Mouse (Mus musculus): ENCODE results near the gene Abcd4. TPM values are rescaled to one million over a fixed set of nuclear protein-coding genes. Genes with fewer than 3 reads are reported as not detected.

Abcd4 gene
- polyA plus RNA-seq (2015; fragmentation: Nextera tagmentation; extraction: Ambion mirVana) = 3.7 and 3.9 TPM in 2 replicates

GRCm38 (mm10) chr12:84616977-84617630 lies at the start of gene Abcd4:
TSS of gene Abcd4 (minus strand) at chr12:84617413.
- Histone ChIP-seq H3K9ac (peak within 1 kb of the TSS; percentile 66), H3K4me1 (replicated peaks) (peaks cover 11% of the 10 kb centered on the region), H3K36me3 (replicated peaks) (no peaks in the 10 kb centered on the region), H3K27ac (replicated peaks) (no peak within 1 kb of the TSS), H3K4me2 (peak within 1 kb of the TSS; percentile 88), H3K27me3 (no peaks in the 10 kb centered on the region; the same call in 1 of the 2 replicates), H3K4me3 (replicated peaks) (peak within 1 kb of the TSS; percentile 66), H3K9me3 (replicated peaks) (no peaks in the 10 kb centered on the region)
- under 1% methylated on average over 34 of the region's 34 CpGs for WGBS (ENCODE audit: insufficient replicate concordance)
- peak; percentile 98 for ATAC-seq (ENCODE audit: insufficient read depth)

DNA sequence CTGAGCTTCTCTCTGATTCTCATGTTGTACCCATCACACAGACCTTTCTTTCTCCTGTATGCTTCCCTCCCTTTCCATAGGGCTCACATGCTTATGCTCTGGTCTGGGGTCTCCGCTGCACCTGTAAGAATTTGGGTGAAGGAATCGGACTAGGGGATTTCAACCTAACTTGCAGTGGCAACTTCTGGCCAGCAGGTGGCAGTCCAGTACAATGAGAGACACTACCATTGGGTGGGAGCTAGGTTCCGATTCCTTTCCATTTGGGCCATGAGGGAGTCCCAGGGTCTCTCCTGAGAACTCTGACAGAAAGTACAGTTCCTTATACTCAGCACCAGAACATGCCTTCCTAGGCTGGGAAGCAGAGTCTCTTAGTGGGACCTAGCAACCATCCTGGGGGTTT lies 36.7 kb upstream of the Abcd4 start:
- no peak overlapping the region for H3K27ac ChIP-seq (replicated peaks)
- H3K9ac ChIP-seq = no peak overlapping the region
- H3K9me3 ChIP-seq (replicated peaks) = no peaks in the 10 kb centered on the region
- H3K4me3 ChIP-seq (replicated peaks) = no peak overlapping the region
- no peaks in the 10 kb centered on the region for H3K36me3 ChIP-seq (replicated peaks)
- H3K27me3 ChIP-seq = peaks cover 18% of the 10 kb centered on the region; the same call in 1 of the 2 replicates
- 12% methylated on average over 3 of the region's 3 CpGs for WGBS (ENCODE audit: insufficient replicate concordance)
- no peak for ATAC-seq (ENCODE audit: insufficient read depth)
- no peak overlapping the region for H3K4me2 ChIP-seq
- no peaks in the 10 kb centered on the region for H3K4me1 ChIP-seq (replicated peaks)

GRCm38 (mm10) chr12:84650234-84650633 lies 33.0 kb upstream of the Abcd4 start:
- Histone ChIP-seq H3K9ac (no peak overlapping the region), H3K4me2 (no peak overlapping the region), H3K36me3 (replicated peaks) (no peaks in the 10 kb centered on the region), H3K27me3 (peaks cover 18% of the 10 kb centered on the region; the same call in 1 of the 2 replicates), H3K27ac (replicated peaks) (no peak overlapping the region), H3K4me3 (replicated peaks) (no peak overlapping the region), H3K9me3 (replicated peaks) (no peaks in the 10 kb centered on the region), H3K4me1 (replicated peaks) (no peaks in the 10 kb centered on the region)
- no peak for ATAC-seq (ENCODE audit: insufficient read depth)
- 73% methylated on average over 13 of the region's 13 CpGs for WGBS (ENCODE audit: insufficient replicate concordance)

GRCm38 (mm10) chr12:84640654-84641053 lies 23.4 kb upstream of the Abcd4 start, which contains the start of gene Vrtn:
TSS of gene Vrtn (plus strand) at chr12:84641019.
- ATAC-seq (ENCODE audit: insufficient read depth) = no peak
- no peak within 1 kb of the TSS for H3K27ac ChIP-seq (replicated peaks)
- WGBS (ENCODE audit: insufficient replicate concordance) = 4% methylated on average over 9 of the region's 9 CpGs
- H3K27me3 ChIP-seq = peaks cover 55% of the 10 kb centered on the region
- H3K9me3 ChIP-seq (replicated peaks) = no peaks in the 10 kb centered on the region
- H3K4me3 ChIP-seq (replicated peaks) = no peak within 1 kb of the TSS
- H3K36me3 ChIP-seq (replicated peaks) = no peaks in the 10 kb centered on the region
- H3K4me2 ChIP-seq = no peak within 1 kb of the TSS
- H3K4me1 ChIP-seq (replicated peaks) = no peaks in the 10 kb centered on the region
- no peak within 1 kb of the TSS for H3K9ac ChIP-seq

GRCm38 (mm10) chr12:84640253-84640652 lies 23.0 kb upstream of the Abcd4 start:
- ATAC-seq (ENCODE audit: insufficient read depth) = no peak
- Histone ChIP-seq H3K36me3 (replicated peaks) (no peaks in the 10 kb centered on the region), H3K27me3 (peaks cover 55% of the 10 kb centered on the region), H3K9me3 (replicated peaks) (no peaks in the 10 kb centered on the region), H3K4me1 (replicated peaks) (no peaks in the 10 kb centered on the region), H3K27ac (replicated peaks) (no peak overlapping the region), H3K4me3 (replicated peaks) (no peak overlapping the region), H3K9ac (no peak overlapping the region), H3K4me2 (no peak overlapping the region)
- WGBS (ENCODE audit: insufficient replicate concordance) = 9% methylated on average over 6 of the region's 6 CpGs

- no peak overlapping the region for H3K27ac ChIP-seq (replicated peaks)
- no peaks in the 10 kb centered on the region for H3K36me3 ChIP-seq (replicated peaks)
- peaks cover 11% of the 10 kb centered on the region; the same call in 1 of the 2 replicates for H3K27me3 ChIP-seq
- H3K4me2 ChIP-seq = no peak overlapping the region
- no peaks in the 10 kb centered on the region for H3K9me3 ChIP-seq (replicated peaks)
- ATAC-seq (ENCODE audit: insufficient read depth) = no peak
- no peak overlapping the region for H3K4me3 ChIP-seq (replicated peaks)
- WGBS (ENCODE audit: insufficient replicate concordance) = 31% methylated on average over 3 of the region's 3 CpGs
- H3K9ac ChIP-seq = no peak overlapping the region
- no peaks in the 10 kb centered on the region for H3K4me1 ChIP-seq (replicated peaks)
Measured at GRCm38 (mm10) chr12:84631867-84632266, 14.7 kb upstream of the Abcd4 start.

DNA sequence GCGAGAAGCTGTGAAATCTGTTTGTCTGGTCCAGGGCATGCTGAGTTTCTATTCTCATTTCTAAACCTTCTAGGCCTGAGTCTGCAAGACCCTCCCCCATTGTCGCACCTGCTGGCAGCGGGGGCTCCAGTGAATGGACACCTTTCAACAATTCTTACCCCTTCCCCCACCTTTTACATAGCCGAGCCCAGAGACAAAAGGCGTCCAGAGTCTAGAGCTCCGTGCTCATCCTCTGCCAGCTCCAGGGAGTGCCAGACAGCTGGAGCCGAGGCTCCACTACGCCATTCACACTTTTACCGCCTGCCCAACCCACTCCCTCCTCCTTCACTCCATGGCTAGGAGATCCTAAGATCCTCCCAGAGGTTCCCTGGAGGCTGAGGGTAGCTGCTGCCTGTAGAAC lies 7.9 kb upstream of the Abcd4 start:
- Histone ChIP-seq H3K27ac (replicated peaks) (no peak overlapping the region), H3K9ac (no peak overlapping the region), H3K4me2 (no peak overlapping the region), H3K27me3 (peaks cover 41% of the 10 kb centered on the region), H3K36me3 (replicated peaks) (no peaks in the 10 kb centered on the region), H3K4me3 (replicated peaks) (no peak overlapping the region), H3K4me1 (replicated peaks) (no peaks in the 10 kb centered on the region), H3K9me3 (replicated peaks) (no peaks in the 10 kb centered on the region)
- WGBS (ENCODE audit: insufficient replicate concordance) = 16% methylated on average over 9 of the region's 9 CpGs
- no peak for ATAC-seq (ENCODE audit: insufficient read depth)

GRCm38 (mm10) chr12:84624601-84625000 lies 7.4 kb upstream of the Abcd4 start:
- no peak overlapping the region for H3K9ac ChIP-seq
- H3K27me3 ChIP-seq = peaks cover 41% of the 10 kb centered on the region
- no peaks in the 10 kb centered on the region for H3K36me3 ChIP-seq (replicated peaks)
- H3K4me1 ChIP-seq (replicated peaks) = no peaks in the 10 kb centered on the region
- H3K4me3 ChIP-seq (replicated peaks) = no peak overlapping the region
- ATAC-seq (ENCODE audit: insufficient read depth) = no peak
- no peak overlapping the region for H3K27ac ChIP-seq (replicated peaks)
- 18% methylated on average over 8 of the region's 8 CpGs for WGBS (ENCODE audit: insufficient replicate concordance)
- no peak overlapping the region for H3K4me2 ChIP-seq
- H3K9me3 ChIP-seq (replicated peaks) = no peaks in the 10 kb centered on the region

DNA sequence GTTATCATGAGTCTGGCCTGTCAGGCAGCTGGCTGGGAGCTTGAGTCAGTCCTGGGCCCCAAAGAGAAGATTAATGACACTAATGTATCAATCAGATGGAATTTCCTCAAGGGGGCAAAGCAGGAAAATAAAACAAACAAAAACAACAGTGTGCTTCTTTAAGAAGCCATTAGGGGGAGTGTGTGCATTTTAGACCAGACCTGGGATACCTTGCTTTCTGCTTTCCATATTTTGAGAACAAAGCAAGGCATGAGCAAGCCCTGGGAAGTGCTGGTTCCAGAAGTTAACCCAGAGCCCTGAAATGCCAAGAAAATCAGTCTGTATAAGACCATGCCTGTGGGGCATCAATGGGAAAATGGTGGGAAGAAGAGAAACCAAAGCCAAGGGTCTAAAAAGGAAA lies 3.8 kb upstream of the Abcd4 start:
- H3K36me3 ChIP-seq (replicated peaks) = no peaks in the 10 kb centered on the region
- H3K27ac ChIP-seq (replicated peaks) = no peak overlapping the region
- ATAC-seq (ENCODE audit: insufficient read depth) = no peak
- peaks cover 11% of the 10 kb centered on the region for H3K4me1 ChIP-seq (replicated peaks)
- no peak overlapping the region for H3K9ac ChIP-seq
- no peak overlapping the region for H3K4me3 ChIP-seq (replicated peaks)
- H3K4me2 ChIP-seq = no peak overlapping the region
- peaks cover 28% of the 10 kb centered on the region for H3K27me3 ChIP-seq
- no peaks in the 10 kb centered on the region for H3K9me3 ChIP-seq (replicated peaks)

GRCm38 (mm10) chr12:84617663-84618062 lies 450 bp upstream of the Abcd4 start:
- Histone ChIP-seq H3K4me3 (replicated peaks) (peak overlapping the region; percentile 66), H3K9me3 (replicated peaks) (no peaks in the 10 kb centered on the region), H3K4me1 (replicated peaks) (peaks cover 11% of the 10 kb centered on the region), H3K27me3 (no peaks in the 10 kb centered on the region; the same call in 1 of the 2 replicates), H3K9ac (peak overlapping the region; percentile 66), H3K4me2 (peak overlapping the region; percentile 88), H3K36me3 (replicated peaks) (no peaks in the 10 kb centered on the region), H3K27ac (replicated peaks) (no peak overlapping the region)
- peak; percentile 61 for ATAC-seq (ENCODE audit: insufficient read depth)
- WGBS (ENCODE audit: insufficient replicate concordance) = 7% methylated on average over 10 of the region's 10 CpGs

DNA sequence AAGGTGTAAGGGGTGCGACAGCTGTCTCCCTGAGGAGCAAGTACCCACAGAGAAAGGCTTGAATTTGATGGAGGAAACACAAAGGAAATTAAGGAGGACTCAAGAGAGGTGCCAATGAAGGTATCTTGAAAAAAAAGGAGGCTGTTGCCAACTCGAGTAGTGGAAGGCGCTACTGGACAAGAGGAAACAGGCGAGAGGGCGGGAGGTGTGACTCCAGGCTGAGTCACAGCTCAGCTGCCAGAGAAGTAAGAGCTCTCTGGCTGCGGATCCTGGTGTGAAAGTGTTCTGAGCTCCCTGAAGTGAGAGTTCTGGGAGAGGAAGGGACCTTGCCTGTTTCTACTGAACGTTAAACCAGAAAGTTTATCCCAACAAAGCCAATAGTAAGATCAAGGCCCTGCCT lies 2.7 kb downstream of the Abcd4 start:
- no peak for ATAC-seq (ENCODE audit: insufficient read depth)
- no peaks in the 10 kb centered on the region for H3K9me3 ChIP-seq (replicated peaks)
- H3K36me3 ChIP-seq (replicated peaks) = no peaks in the 10 kb centered on the region
- no peak overlapping the region for H3K9ac ChIP-seq
- H3K4me3 ChIP-seq (replicated peaks) = no peak overlapping the region
- H3K4me1 ChIP-seq (replicated peaks) = peaks cover 11% of the 10 kb centered on the region
- no peaks in the 10 kb centered on the region for H3K27me3 ChIP-seq
- WGBS (ENCODE audit: insufficient replicate concordance) = 69% methylated on average over 7 of the region's 7 CpGs
- H3K27ac ChIP-seq (replicated peaks) = no peak overlapping the region
- no peak overlapping the region for H3K4me2 ChIP-seq

DNA sequence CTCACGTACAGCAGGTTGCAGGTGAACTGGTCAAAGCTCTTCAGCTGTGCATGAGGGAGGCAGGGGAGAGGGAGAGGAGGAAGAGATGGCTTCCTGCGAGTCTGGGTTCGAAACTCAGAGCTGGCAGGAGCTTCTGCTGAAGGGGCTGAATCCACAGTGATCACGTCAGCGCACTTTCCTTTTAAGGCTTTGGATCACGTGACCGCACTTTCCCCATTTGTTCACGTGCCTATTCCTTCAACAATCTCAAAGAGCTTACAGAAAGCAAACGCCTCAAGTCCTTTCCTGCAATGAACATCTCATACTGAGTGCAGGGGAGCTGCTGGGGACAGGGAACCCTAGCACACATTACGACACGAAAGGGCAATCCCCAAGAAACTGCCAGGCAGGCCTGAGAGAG lies 3.2 kb downstream of the Abcd4 start:
- no peak overlapping the region for H3K9ac ChIP-seq
- peaks cover 11% of the 10 kb centered on the region for H3K4me1 ChIP-seq (replicated peaks)
- H3K27ac ChIP-seq (replicated peaks) = no peak overlapping the region
- no peak overlapping the region for H3K4me3 ChIP-seq (replicated peaks)
- H3K27me3 ChIP-seq = no peaks in the 10 kb centered on the region
- H3K36me3 ChIP-seq (replicated peaks) = no peaks in the 10 kb centered on the region
- H3K9me3 ChIP-seq (replicated peaks) = no peaks in the 10 kb centered on the region
- H3K4me2 ChIP-seq = no peak overlapping the region
- WGBS (ENCODE audit: insufficient replicate concordance) = 79% methylated on average over 11 of the region's 11 CpGs
- no peak for ATAC-seq (ENCODE audit: insufficient read depth)
